Mouse (Mus musculus) testis, adult 2 months (tissue): ENCODE measurements around the gene Micu1.

Experiments
- CTCF ChIP-seq: fragments of 200-500 bp; IDR thresholded peaks from 2 replicates; pipeline ENCODE4 v1.5.1; 2012; ENCODE audit warnings: low read depth, mild to moderate bottlenecking, inconsistent platforms, low read length, moderate library complexity; ENCODE audit not compliant: control insufficient read depth, insufficient read depth, insufficient replicate concordance
- POLR2A ChIP-seq: fragments of 200-500 bp; IDR thresholded peaks from 2 replicates; pipeline ENCODE4 v1.6.1; 2012; ENCODE audit warnings: low read depth, mild to moderate bottlenecking, inconsistent platforms, low read length, moderate library complexity; ENCODE audit not compliant: control insufficient read depth

- TF ChIP-seq CTCF (no peak), POLR2A (no peak)
These were observed 51.8 kb downstream of the Micu1 start for GRCm38 (mm10) chr10:59754104-59754503.
